Mouse (Mus musculus): ENCODE data around the gene Lmf1. TPM values are rescaled to one million over a fixed set of nuclear protein-coding genes. Genes with fewer than 3 reads are reported as not detected.

Gene Lmf1
- polyA plus RNA-seq, 1 experiment, result 18.8 TPM

GRCm38 (mm10) chr17:25583858-25584257 is 5.0 kb downstream of the Lmf1 start:
- no peak overlapping the region for H3K27ac ChIP-seq (ENCODE audit: control insufficient read depth, insufficient read depth, low read depth, low read length, poor library complexity)
- H3K4me3 ChIP-seq (replicated peaks; ENCODE audit: control insufficient read depth, low read depth, low read length), result no peak overlapping the region
- H3K4me1 ChIP-seq (ENCODE audit: control insufficient read depth, insufficient read depth, low read length), result peaks cover 4% of the 10 kb centered on the region
- TF ChIP-seq POLR2A (IDR thresholded peaks at IDR 0.05; ENCODE audit: borderline replicate concordance, control insufficient read depth, low read depth, low read length) (no peak), CTCF (IDR thresholded peaks at IDR 0.05; ENCODE audit: control insufficient read depth, insufficient read depth, low read length) (no peak)
- 10% methylated on average over 8 of the region's 8 CpGs for WGBS

GRCm38 (mm10) chr17:25584646-25585045 is 5.8 kb downstream of the Lmf1 start:
- WGBS, result 87% methylated on average over 9 of the region's 9 CpGs
- peaks cover 4% of the 10 kb centered on the region for H3K4me1 ChIP-seq (ENCODE audit: control insufficient read depth, insufficient read depth, low read length)
- no peak for TF ChIP-seq POLR2A (IDR thresholded peaks at IDR 0.05; ENCODE audit: borderline replicate concordance, control insufficient read depth, low read depth, low read length)
- no peak for TF ChIP-seq CTCF (IDR thresholded peaks at IDR 0.05; ENCODE audit: control insufficient read depth, insufficient read depth, low read length)
- H3K27ac ChIP-seq (ENCODE audit: control insufficient read depth, insufficient read depth, low read depth, low read length, poor library complexity), result no peak overlapping the region
- H3K4me3 ChIP-seq (replicated peaks; ENCODE audit: control insufficient read depth, low read depth, low read length), result no peak overlapping the region

DNA sequence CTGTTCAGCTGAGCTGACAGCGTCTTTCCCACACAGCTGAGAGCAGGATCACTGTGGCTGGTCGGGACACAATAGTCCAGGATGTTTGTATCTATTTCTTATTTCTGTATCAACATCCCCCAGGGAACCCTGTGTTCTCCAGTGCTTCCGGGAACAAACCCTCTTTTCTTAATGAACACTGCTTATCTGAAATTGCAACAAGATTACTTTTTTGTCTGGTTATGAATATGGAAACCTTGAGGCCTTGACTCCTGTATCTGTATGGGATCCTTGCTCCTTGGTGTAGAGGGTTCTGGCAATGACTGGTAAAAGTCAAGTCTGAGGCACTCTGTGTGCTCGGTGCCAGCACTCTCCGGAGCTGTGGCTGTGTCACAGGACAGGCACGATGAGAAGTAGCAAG is 11.2 kb downstream of the Lmf1 start:
- H3K4me1 ChIP-seq (ENCODE audit: control insufficient read depth, insufficient read depth, low read length), result no peaks in the 10 kb centered on the region; the same call in 1 of the 2 replicates
- TF ChIP-seq CTCF (IDR thresholded peaks at IDR 0.05; ENCODE audit: control insufficient read depth, insufficient read depth, low read length) (no peak), POLR2A (IDR thresholded peaks at IDR 0.05; ENCODE audit: borderline replicate concordance, control insufficient read depth, low read depth, low read length) (no peak)
- H3K27ac ChIP-seq (ENCODE audit: control insufficient read depth, insufficient read depth, low read depth, low read length, poor library complexity), result no peak overlapping the region
- WGBS, result 87% methylated on average over 6 of the region's 6 CpGs
- H3K4me3 ChIP-seq (replicated peaks; ENCODE audit: control insufficient read depth, low read depth, low read length), result no peak overlapping the region

GRCm38 (mm10) chr17:25590985-25591384 is 12.1 kb downstream of the Lmf1 start:
- Histone ChIP-seq H3K27ac (ENCODE audit: control insufficient read depth, insufficient read depth, low read depth, low read length, poor library complexity) (no peak overlapping the region), H3K4me1 (ENCODE audit: control insufficient read depth, insufficient read depth, low read length) (no peaks in the 10 kb centered on the region; the same call in 1 of the 2 replicates), H3K4me3 (replicated peaks; ENCODE audit: control insufficient read depth, low read depth, low read length) (no peak overlapping the region)
- TF ChIP-seq POLR2A (IDR thresholded peaks at IDR 0.05; ENCODE audit: borderline replicate concordance, control insufficient read depth, low read depth, low read length) (no peak), CTCF (IDR thresholded peaks at IDR 0.05; ENCODE audit: control insufficient read depth, insufficient read depth, low read length) (peak; percentile 9; the same call in 1 of the 2 replicates)
- WGBS, result 79% methylated on average over 4 of the region's 4 CpGs

DNA sequence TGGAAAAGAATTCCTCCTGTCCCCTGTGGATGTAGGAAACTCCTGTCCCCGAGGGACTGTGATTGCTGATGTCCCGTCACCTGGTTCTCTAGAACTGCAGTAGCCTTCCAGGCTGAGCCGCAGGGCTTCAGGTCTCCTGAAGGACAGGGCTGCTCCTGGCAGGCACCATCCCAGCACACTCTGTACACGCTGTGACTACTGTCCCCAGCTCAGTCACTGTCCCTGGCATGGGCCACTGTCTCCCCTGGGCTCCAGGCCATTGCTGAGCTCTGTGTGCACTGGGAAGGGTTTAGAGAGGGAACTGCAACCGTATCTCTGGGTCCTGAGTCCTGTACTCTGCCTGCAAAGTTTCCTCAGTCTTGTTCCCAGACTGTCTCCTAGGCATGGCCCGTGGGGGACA is 13.5 kb downstream of the Lmf1 start:
- no peaks in the 10 kb centered on the region; the same call in 1 of the 2 replicates for H3K4me1 ChIP-seq (ENCODE audit: control insufficient read depth, insufficient read depth, low read length)
- TF ChIP-seq CTCF (IDR thresholded peaks at IDR 0.05; ENCODE audit: control insufficient read depth, insufficient read depth, low read length) (no peak), POLR2A (IDR thresholded peaks at IDR 0.05; ENCODE audit: borderline replicate concordance, control insufficient read depth, low read depth, low read length) (no peak)
- no peak overlapping the region for H3K4me3 ChIP-seq (replicated peaks; ENCODE audit: control insufficient read depth, low read depth, low read length)
- no peak overlapping the region for H3K27ac ChIP-seq (ENCODE audit: control insufficient read depth, insufficient read depth, low read depth, low read length, poor library complexity)
- 78% methylated on average over 6 of the region's 6 CpGs for WGBS

GRCm38 (mm10) chr17:25593411-25594261 is 14.8 kb downstream of the Lmf1 start:
- 87% methylated on average over 22 of the region's 22 CpGs for WGBS
- TF ChIP-seq POLR2A (IDR thresholded peaks at IDR 0.05; ENCODE audit: borderline replicate concordance, control insufficient read depth, low read depth, low read length), result no peak
- no peak for TF ChIP-seq CTCF (IDR thresholded peaks at IDR 0.05; ENCODE audit: control insufficient read depth, insufficient read depth, low read length)
- Histone ChIP-seq H3K4me3 (replicated peaks; ENCODE audit: control insufficient read depth, low read depth, low read length) (no peak overlapping the region), H3K27ac (ENCODE audit: control insufficient read depth, insufficient read depth, low read depth, low read length, poor library complexity) (no peak overlapping the region), H3K4me1 (ENCODE audit: control insufficient read depth, insufficient read depth, low read length) (no peaks in the 10 kb centered on the region; the same call in 1 of the 2 replicates)

- H3K4me3 ChIP-seq (replicated peaks; ENCODE audit: control insufficient read depth, low read depth, low read length), result no peak overlapping the region
- no peaks in the 10 kb centered on the region; the same call in 1 of the 2 replicates for H3K4me1 ChIP-seq (ENCODE audit: control insufficient read depth, insufficient read depth, low read length)
- no peak overlapping the region for H3K27ac ChIP-seq (ENCODE audit: control insufficient read depth, insufficient read depth, low read depth, low read length, poor library complexity)
- TF ChIP-seq POLR2A (IDR thresholded peaks at IDR 0.05; ENCODE audit: borderline replicate concordance, control insufficient read depth, low read depth, low read length) (no peak), CTCF (IDR thresholded peaks at IDR 0.05; ENCODE audit: control insufficient read depth, insufficient read depth, low read length) (peak; percentile 38; the same call in 1 of the 2 replicates)
- 70% methylated on average over 5 of the region's 5 CpGs for WGBS
Observed at GRCm38 (mm10) chr17:25595495-25595894, 16.6 kb downstream of the Lmf1 start.

- 32% methylated on average over 3 of the region's 3 CpGs for WGBS
- no peak overlapping the region for H3K4me3 ChIP-seq (replicated peaks; ENCODE audit: control insufficient read depth, low read depth, low read length)
- H3K27ac ChIP-seq (ENCODE audit: control insufficient read depth, insufficient read depth, low read depth, low read length, poor library complexity), result peak overlapping the region; percentile 53
- no peaks in the 10 kb centered on the region; the same call in 1 of the 2 replicates for H3K4me1 ChIP-seq (ENCODE audit: control insufficient read depth, insufficient read depth, low read length)
- no peak for TF ChIP-seq CTCF (IDR thresholded peaks at IDR 0.05; ENCODE audit: control insufficient read depth, insufficient read depth, low read length)
- TF ChIP-seq POLR2A (IDR thresholded peaks at IDR 0.05; ENCODE audit: borderline replicate concordance, control insufficient read depth, low read depth, low read length), result no peak
Observed at GRCm38 (mm10) chr17:25597537-25597936, 18.7 kb downstream of the Lmf1 start.

Measured in bone marrow, adult 2 months (tissue).